Mouse (Mus musculus) CD4-positive, CD25-positive, alpha-beta regulatory T cell, adult 9 weeks (primary cell): ENCODE results near the gene Ddias. TPM values are rescaled to one million over a fixed set of nuclear protein-coding genes. Genes with fewer than 3 reads are reported as not detected.

Experiments used
- polyA plus RNA-seq: library from polyadenylated mRNA; unstranded; fragments of 100-300 nt; shearing (Covaris generic); gene quantifications from one replicate; pipeline ENCODE4 v1.2.1, GENCODE M21; 2017

The Ddias gene
- polyA plus RNA-seq = 4.2 TPM

GRCm38 (mm10) chr7:92874116-92874675 is at the start of gene Ddias, which contains the start of gene Prcp:
Gene Ddias, minus strand, starts transcription at chr7:92874247.
Gene Prcp, plus strand, starts transcription at chr7:92874470.

Other genes starting within 250 kb of the Ddias start
- 0.35 TPM for gene Ankrd42, start 237.1 kb downstream of the Ddias start, polyA plus RNA-seq
- 27.3 TPM for gene Pcf11, start 204.3 kb downstream of the Ddias start, polyA plus RNA-seq
- gene Rab30, start 132.6 kb downstream of the Ddias start, polyA plus RNA-seq = 0.15 TPM
- gene Prcp, start 223 bp upstream of the Ddias start, polyA plus RNA-seq = 20.7 TPM
- not detected for gene Fam181b, start 205.6 kb upstream of the Ddias start, polyA plus RNA-seq